Mouse (Mus musculus) liver, embryonic 11.5 days (tissue): ENCODE measurements at regions not wholly inside any gene's neighbourhood (a gene's known extent, or its start where the extent isn't known, plus 50 kb on each side); places are given as distances from the start of the nearest gene placed in this dataset.
A peak's percentile ranks its signal among the peaks of the same experiment; 100 is the strongest.

Source experiments
- ATAC-seq: fragments of 200-750 bp; cut with Nextera tagmentation; replicated peaks from 2 replicates; pipeline ENCODE4 v1.8.0; 2017; ENCODE audit warnings: moderate number of reproducible peaks, mild to moderate bottlenecking, moderate TSS enrichment, moderate library complexity; ENCODE audit not compliant: low FRiP score
- DNase-seq: peaks from one replicate; pipeline ENCODE4 v3.0.0-alpha.2; 2017; ENCODE audit warnings: low spot score
- H3K27ac ChIP-seq: fragments of 300-500 bp; sonication (generic); 2 replicates; pipeline ENCODE4 v1.5.1; 2014; ENCODE audit warnings: mild to moderate bottlenecking, low read depth, low read length, control low read depth
- H3K27me3 ChIP-seq: fragments of 300-500 bp; sonication (generic); replicated peaks from 2 replicates; pipeline ENCODE4 v1.6.1; 2014; ENCODE audit warnings: low read length, mixed read lengths; ENCODE audit not compliant: control insufficient read depth, insufficient read depth
- H3K36me3 ChIP-seq: fragments of 300-500 bp; sonication (generic); 2 replicates; pipeline ENCODE4 v1.6.1; 2014; ENCODE audit warnings: mild to moderate bottlenecking, low read length, moderate library complexity, mixed read lengths; ENCODE audit not compliant: control insufficient read depth, insufficient read depth
- H3K4me1 ChIP-seq: fragments of 300-500 bp; sonication (generic); replicated peaks from 2 replicates; pipeline ENCODE4 v1.6.1; 2014; ENCODE audit warnings: low read length, mixed read lengths; ENCODE audit not compliant: control insufficient read depth, insufficient read depth
- H3K4me2 ChIP-seq: fragments of 300-500 bp; sonication (generic); 2 replicates; pipeline ENCODE4 v1.6.1; 2014; ENCODE audit warnings: mild to moderate bottlenecking, control low read depth, moderate library complexity
- H3K4me3 ChIP-seq: fragments of 300-500 bp; sonication (generic); 2 replicates; pipeline ENCODE4 v1.5.1; 2014; ENCODE audit warnings: low read depth, low read length, control low read depth
- H3K9ac ChIP-seq: fragments of 300-500 bp; sonication (generic); 2 replicates; pipeline ENCODE4 v1.6.1; 2014; ENCODE audit warnings: low read depth, low read length, control low read depth
- H3K9me3 ChIP-seq: fragments of 300-500 bp; sonication (generic); 2 replicates; pipeline ENCODE4 v1.6.1; 2016; ENCODE audit warnings: low read length, inconsistent platforms, mixed read lengths; ENCODE audit not compliant: control insufficient read depth
- WGBS: fragments of 180-500 bp; shearing (Covaris S2); extraction: QIAGEN DNeasy Blood & Tissue Kit; methylation state at CpG from one replicate; pipeline ENCODE4 v1.1.7; 2014; 5-methylcytosine and 5-hydroxymethylcytosine counted together

- H3K9me3 ChIP-seq = no peaks in the 10 kb centered on the region
- H3K9ac ChIP-seq = no peak overlapping the region
- H3K27ac ChIP-seq = no peak overlapping the region
- H3K36me3 ChIP-seq = no peaks in the 10 kb centered on the region
- ATAC-seq = no peak
- no peak for DNase-seq
- WGBS = 70% methylated on average over 20 of the region's 20 CpGs
- 0 out of 2 replicates have a peak, but pooled peaks cover 4% of the 10 kb centered on the region for H3K27me3 ChIP-seq
- no peaks in the 10 kb centered on the region for H3K4me1 ChIP-seq
- no peak overlapping the region for H3K4me2 ChIP-seq
- H3K4me3 ChIP-seq = no peak overlapping the region
Measured at GRCm38 (mm10) chr10:21470589-21470988, 93.5 kb downstream of the Aldh8a1 start.

- H3K4me3 ChIP-seq = no peak overlapping the region
- no peak overlapping the region for H3K4me2 ChIP-seq
- H3K27me3 ChIP-seq = no peaks in the 10 kb centered on the region
- H3K9ac ChIP-seq = no peak overlapping the region
- H3K36me3 ChIP-seq = no peaks in the 10 kb centered on the region
- WGBS = 72% methylated on average over 7 of the region's 7 CpGs
- H3K4me1 ChIP-seq = no peaks in the 10 kb centered on the region
- H3K27ac ChIP-seq = no peak overlapping the region
- ATAC-seq = no peak
- no peaks in the 10 kb centered on the region for H3K9me3 ChIP-seq
- no peak for DNase-seq
Measured at GRCm38 (mm10) chr10:21474242-21474641, 97.2 kb downstream of the Aldh8a1 start.

GRCm38 (mm10) chr10:21478004-21478403 is 100.9 kb downstream of the Aldh8a1 start:
- H3K4me2 ChIP-seq = no peak overlapping the region
- no peak overlapping the region for H3K27ac ChIP-seq
- H3K9ac ChIP-seq = no peak overlapping the region
- H3K4me1 ChIP-seq = no peaks in the 10 kb centered on the region
- DNase-seq (no peak), ATAC-seq (no peak)
- H3K4me3 ChIP-seq = no peak overlapping the region
- WGBS = 84% methylated on average over 3 of the region's 3 CpGs
- H3K36me3 ChIP-seq = no peaks in the 10 kb centered on the region
- no peaks in the 10 kb centered on the region for H3K9me3 ChIP-seq
- no peaks in the 10 kb centered on the region for H3K27me3 ChIP-seq

- H3K4me2 ChIP-seq = no peak overlapping the region
- WGBS = 38% methylated on average over 3 of the region's 3 CpGs
- no peaks in the 10 kb centered on the region for H3K4me1 ChIP-seq
- no peaks in the 10 kb centered on the region for H3K9me3 ChIP-seq
- H3K27me3 ChIP-seq = no peaks in the 10 kb centered on the region
- H3K9ac ChIP-seq = no peak overlapping the region
- ATAC-seq (peak; percentile 45; the same call in 1 of the 2 replicates), DNase-seq (no peak)
- H3K4me3 ChIP-seq = no peak overlapping the region
- no peak overlapping the region for H3K27ac ChIP-seq
- no peaks in the 10 kb centered on the region for H3K36me3 ChIP-seq
Measured at GRCm38 (mm10) chr10:21479403-21479802, 102.3 kb downstream of the Aldh8a1 start.

GRCm38 (mm10) chr10:21481255-21481654 is 104.2 kb downstream of the Aldh8a1 start:
- H3K9me3 ChIP-seq = no peaks in the 10 kb centered on the region
- WGBS = 94% methylated on average over 3 of the region's 3 CpGs
- no peaks in the 10 kb centered on the region for H3K36me3 ChIP-seq
- H3K27me3 ChIP-seq = no peaks in the 10 kb centered on the region
- ATAC-seq (no peak), DNase-seq (no peak)
- no peak overlapping the region for H3K9ac ChIP-seq
- no peak overlapping the region for H3K4me2 ChIP-seq
- no peaks in the 10 kb centered on the region for H3K4me1 ChIP-seq
- no peak overlapping the region for H3K27ac ChIP-seq
- no peak overlapping the region for H3K4me3 ChIP-seq

- H3K4me3 ChIP-seq = no peak overlapping the region
- WGBS = 32% methylated on average over 4 of the region's 4 CpGs
- no peaks in the 10 kb centered on the region for H3K4me1 ChIP-seq
- H3K9ac ChIP-seq = no peak overlapping the region
- no peaks in the 10 kb centered on the region for H3K27me3 ChIP-seq
- ATAC-seq (peak; percentile 65; the same call in 1 of the 2 replicates), DNase-seq (no peak)
- H3K4me2 ChIP-seq = no peak overlapping the region
- H3K36me3 ChIP-seq = no peaks in the 10 kb centered on the region
- no peaks in the 10 kb centered on the region for H3K9me3 ChIP-seq
- H3K27ac ChIP-seq = no peak overlapping the region
Measured at GRCm38 (mm10) chr10:21482055-21482454, 105.0 kb downstream of the Aldh8a1 start.

- ATAC-seq (no peak), DNase-seq (no peak)
- no peaks in the 10 kb centered on the region for H3K4me1 ChIP-seq
- no peaks in the 10 kb centered on the region for H3K27me3 ChIP-seq
- WGBS = 91% methylated on average over 9 of the region's 9 CpGs
- no peak overlapping the region for H3K4me2 ChIP-seq
- no peaks in the 10 kb centered on the region for H3K36me3 ChIP-seq
- no peak overlapping the region for H3K9ac ChIP-seq
- H3K4me3 ChIP-seq = no peak overlapping the region
- no peak overlapping the region for H3K27ac ChIP-seq
- H3K9me3 ChIP-seq = no peaks in the 10 kb centered on the region
Measured at GRCm38 (mm10) chr10:21482659-21483058, 105.6 kb downstream of the Aldh8a1 start.

GRCm38 (mm10) chr10:21483373-21483772 is 106.3 kb downstream of the Aldh8a1 start:
- DNase-seq (no peak), ATAC-seq (no peak)
- H3K9me3 ChIP-seq = no peaks in the 10 kb centered on the region
- H3K9ac ChIP-seq = no peak overlapping the region
- H3K4me2 ChIP-seq = no peak overlapping the region
- no peak overlapping the region for H3K27ac ChIP-seq
- no peaks in the 10 kb centered on the region for H3K4me1 ChIP-seq
- H3K4me3 ChIP-seq = no peak overlapping the region
- no peaks in the 10 kb centered on the region for H3K27me3 ChIP-seq
- no peaks in the 10 kb centered on the region for H3K36me3 ChIP-seq
- 80% methylated on average over 3 of the region's 3 CpGs for whole genome bisulfite sequencing

GRCm38 (mm10) chr10:21488374-21488930 is 104.5 kb upstream of the 1700020N01Rik start:
- Histone ChIP-seq H3K36me3 (no peaks in the 10 kb centered on the region), H3K4me1 (no peaks in the 10 kb centered on the region), H3K9ac (no peak overlapping the region), H3K27ac (no peak overlapping the region), H3K9me3 (no peaks in the 10 kb centered on the region), H3K4me3 (no peak overlapping the region), H3K27me3 (no peaks in the 10 kb centered on the region), H3K4me2 (no peak overlapping the region)
- DNase-seq = no peak
- 83% methylated on average over 7 of the region's 7 CpGs for WGBS
- no peak for ATAC-seq
